Mouse (Mus musculus): ENCODE measurements around the gene Wfdc12.

The Wfdc12 gene

DNA sequence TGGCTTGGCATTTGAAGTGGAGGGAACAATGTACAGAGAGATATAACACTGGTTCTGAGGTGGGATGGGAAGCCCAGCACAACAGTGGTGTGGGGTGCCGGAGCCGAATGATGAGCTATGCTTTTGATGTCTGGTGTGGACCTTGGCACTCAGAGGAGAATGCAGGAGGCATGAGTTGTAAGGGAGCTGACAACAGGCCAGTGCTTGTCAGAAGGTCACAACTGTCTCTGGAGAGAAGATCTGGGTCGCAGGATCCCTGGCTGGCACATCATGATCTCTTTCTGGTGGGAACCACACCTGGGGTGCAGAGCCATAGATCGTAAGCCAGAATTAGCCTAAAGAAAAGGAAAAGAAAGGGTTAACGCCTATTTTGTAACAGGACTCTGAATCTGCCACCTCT lies 12.6 kb downstream of the Wfdc12 start:
- no peak for DNase-seq (ENCODE audit: low read depth, low spot score)

DNA sequence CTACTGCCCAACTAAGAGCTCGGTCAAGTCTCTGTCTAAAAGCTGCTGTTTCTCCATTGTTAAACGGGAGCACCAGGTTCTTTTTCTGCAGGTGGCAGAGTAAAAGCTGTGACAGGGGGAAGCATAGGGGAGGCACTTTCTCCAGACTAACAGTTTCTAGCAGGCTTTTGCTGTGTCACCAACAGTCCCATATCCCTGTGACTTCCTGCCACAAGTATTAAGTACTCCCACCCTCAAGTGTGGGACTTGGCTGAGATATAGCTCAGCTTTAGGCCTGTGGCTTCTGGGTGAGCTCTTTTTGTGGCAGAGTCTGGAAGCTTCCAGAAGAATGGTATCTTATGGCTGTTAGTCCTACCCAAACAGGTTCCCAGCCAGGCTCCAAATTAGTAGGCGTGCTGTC lies 14.6 kb downstream of the Wfdc12 start:
- DNase-seq (ENCODE audit: low read depth, low spot score) = no peak

DNA sequence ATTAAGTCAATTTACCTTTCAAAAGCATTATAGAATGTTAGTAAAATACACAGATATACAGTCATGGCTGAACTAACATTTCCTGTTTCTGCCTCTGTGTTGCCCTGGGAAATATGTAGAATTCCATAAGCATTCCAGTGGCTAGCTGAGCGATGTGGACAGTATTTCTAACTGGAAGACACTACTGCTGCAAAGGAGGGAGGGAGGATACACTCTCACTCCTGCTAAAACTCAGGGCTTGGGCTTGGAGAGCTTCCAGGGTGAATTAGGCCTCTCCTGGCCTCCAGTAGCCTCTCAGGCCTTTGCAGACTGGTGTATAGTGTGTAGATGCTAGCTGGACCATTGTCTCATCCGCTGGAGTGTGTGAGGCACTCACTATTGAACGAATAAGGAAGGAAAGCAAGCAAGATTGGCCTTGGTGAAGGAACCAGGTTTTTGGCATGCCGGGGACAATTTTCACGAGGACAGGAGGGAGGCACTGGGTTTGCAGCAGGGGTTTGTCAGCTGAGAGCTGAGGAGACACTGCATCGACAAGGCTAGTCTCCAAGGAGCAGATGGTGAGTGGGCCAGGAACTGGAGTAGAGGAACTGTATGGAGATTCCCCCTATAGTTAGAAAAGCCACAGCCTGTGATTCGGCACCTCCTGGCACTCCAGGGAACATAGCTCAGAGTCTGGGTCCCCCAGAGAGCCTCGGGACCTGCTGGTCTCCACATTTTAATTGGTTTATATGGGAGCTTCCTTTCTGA lies 15.6 kb downstream of the Wfdc12 start:
- no peak for DNase-seq (ENCODE audit: low read depth, low spot score)

DNA sequence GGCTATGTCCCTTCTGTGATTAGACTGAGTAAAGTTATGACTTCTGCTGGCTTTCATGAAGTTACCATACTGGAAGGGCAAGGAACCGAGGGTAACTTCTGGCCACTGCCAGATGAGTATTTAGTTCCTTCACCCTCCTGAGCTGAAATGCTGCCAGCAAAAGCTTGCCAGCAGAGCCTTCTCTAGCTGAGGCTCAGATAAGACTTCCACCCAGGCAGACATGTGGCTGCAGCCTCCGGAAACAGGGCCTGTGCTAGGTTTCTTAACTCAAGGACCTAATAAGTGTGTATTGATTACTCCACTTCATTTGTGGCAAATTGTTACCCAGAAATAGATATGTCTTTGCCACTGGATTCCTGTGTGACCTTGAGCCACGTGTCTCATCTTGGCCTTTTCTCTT lies 17.0 kb downstream of the Wfdc12 start:
- no peak for DNase-seq (ENCODE audit: low read depth, low spot score)

- DNase-seq (ENCODE audit: low read depth, low spot score) = no peak
Observed at GRCm38 (mm10) chr2:164170902-164171301, 19.5 kb downstream of the Wfdc12 start, which contains the start of gene Kcns1. Gene Kcns1 (minus strand): TSS chr2:164171113.

DNA sequence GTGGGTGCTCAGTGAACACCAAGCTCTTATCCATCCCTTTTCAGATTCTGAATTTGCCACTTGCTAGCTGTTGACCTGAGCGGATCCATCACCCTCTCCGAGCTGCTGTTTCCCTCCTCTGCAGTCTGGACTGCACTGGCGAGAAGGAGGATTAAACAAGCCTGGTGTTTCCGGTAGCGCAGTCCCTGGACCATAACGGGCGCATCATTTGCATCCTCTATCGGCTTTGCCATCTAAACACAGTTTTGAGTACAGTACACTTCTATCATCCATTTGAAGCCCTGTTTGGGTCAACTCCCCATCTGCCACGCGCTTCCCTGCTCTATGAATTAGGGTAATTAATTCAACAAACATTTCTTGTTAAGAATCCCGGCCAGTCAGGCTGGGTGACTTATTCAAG lies 20.1 kb downstream of the Wfdc12 start:
- no peak for DNase-seq (ENCODE audit: low read depth, low spot score)

DNA sequence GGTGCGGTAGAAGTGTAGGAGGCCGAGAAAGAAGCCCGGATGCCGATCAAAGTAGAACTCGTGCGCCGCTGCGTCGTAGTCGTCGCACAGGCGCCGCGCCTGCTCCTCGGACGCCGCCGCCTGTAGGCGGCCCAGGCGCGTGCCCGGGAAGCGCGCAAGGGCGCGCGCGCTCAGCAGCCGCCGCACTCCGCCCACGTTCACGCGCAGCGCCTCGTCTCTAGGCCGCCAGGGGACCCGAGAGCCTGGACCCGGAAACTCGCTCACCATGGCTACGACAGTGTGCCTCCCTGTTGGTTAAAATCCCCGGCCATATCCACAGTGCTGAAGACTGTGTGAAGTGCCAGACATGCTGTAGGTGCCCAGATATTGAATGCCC lies 21.8 kb downstream of the Wfdc12 start:
- DNase-seq (ENCODE audit: low read depth, low spot score) = peak; percentile 53

- peak; percentile 26 for DNase-seq (ENCODE audit: low read depth, low spot score)
Observed at GRCm38 (mm10) chr2:164167752-164168570, 22.4 kb downstream of the Wfdc12 start.

DNA sequence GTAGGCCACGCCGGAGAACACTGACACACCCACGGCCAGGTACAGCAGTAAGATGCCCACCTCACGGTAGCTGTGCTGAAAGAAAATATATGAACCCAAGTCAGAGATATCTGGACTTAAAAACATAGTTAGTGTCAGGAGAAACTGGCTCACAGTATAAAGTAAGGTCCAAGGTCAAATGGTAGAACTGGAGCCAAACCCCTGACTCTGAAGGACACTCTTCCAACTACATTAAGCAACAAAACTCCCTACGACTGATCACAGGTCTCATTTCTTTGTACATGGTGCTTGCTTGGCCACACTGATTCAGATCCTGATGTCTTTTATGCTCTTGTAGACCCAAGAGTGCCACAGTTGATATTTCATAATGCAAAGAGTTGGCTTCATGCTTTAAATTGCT lies 25.5 kb downstream of the Wfdc12 start:
- DNase-seq (ENCODE audit: low read depth, low spot score) = no peak

- no peak for DNase-seq (ENCODE audit: low read depth, low spot score)
Observed at GRCm38 (mm10) chr2:164161515-164162055, 28.8 kb downstream of the Wfdc12 start.

DNA sequence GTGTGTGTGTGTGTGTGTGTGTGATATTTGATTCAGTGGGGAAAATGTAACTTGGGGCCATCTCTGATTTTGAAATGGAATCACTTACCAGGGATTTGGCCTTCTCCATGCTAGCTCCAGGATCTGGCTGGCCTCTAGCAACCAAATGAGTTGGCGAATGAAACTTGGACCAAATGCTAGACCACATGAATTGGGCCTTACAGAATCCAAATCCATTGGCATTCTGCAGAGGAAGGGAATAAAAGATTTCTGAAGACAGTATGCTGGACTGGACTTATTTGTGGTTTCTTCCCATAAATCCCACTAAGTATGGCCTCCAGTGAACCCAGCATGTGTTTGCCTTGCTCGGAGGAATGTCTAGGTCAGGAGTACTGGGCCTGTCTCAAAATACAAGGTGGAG lies 31.6 kb downstream of the Wfdc12 start:
- DNase-seq (ENCODE audit: low read depth, low spot score) = no peak

DNA sequence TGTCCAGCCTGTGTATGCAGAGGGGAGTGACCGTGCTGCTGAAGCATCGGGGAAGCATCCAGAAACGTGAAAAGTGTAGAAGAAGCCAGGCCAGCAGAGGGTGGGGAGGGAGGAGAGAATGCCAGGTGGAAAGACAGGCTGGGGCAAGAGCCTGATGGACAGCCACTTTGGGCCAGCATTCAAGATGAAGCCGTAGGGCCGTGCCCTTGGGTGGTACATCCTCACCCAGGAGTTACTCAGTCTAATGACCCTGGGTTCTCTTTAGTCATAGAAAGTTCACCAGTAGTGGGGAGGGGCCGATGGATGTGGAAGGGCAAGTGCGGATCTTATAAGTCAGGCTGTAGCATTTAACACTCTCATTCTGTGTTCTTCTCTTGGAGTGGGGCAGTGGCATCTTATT lies 34.2 kb downstream of the Wfdc12 start:
- DNase-seq (ENCODE audit: low read depth, low spot score) = no peak

- DNase-seq (ENCODE audit: low read depth, low spot score) = no peak
Observed at GRCm38 (mm10) chr2:164154007-164154406, 36.4 kb downstream of the Wfdc12 start.

DNA sequence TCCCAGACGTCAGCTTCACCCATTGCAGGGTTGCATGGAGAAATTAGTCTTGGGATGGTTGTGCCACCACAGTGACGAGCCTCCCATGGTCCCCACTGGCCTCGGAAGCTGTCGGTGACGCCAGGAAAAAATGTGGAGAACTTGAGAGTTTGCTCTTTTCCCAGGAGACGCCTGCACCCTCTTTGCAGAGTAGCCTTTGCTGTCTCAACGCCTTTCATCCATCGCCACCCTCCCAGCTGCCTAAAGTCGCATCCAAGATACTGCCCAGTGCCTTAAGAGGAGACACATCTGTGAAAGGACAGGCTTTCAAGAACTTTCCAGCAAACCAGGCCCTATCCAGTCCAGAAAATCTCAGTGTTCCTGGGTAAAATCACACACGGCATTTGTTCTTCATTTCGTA lies 38.1 kb downstream of the Wfdc12 start:
- no peak for DNase-seq (ENCODE audit: low read depth, low spot score)

DNA sequence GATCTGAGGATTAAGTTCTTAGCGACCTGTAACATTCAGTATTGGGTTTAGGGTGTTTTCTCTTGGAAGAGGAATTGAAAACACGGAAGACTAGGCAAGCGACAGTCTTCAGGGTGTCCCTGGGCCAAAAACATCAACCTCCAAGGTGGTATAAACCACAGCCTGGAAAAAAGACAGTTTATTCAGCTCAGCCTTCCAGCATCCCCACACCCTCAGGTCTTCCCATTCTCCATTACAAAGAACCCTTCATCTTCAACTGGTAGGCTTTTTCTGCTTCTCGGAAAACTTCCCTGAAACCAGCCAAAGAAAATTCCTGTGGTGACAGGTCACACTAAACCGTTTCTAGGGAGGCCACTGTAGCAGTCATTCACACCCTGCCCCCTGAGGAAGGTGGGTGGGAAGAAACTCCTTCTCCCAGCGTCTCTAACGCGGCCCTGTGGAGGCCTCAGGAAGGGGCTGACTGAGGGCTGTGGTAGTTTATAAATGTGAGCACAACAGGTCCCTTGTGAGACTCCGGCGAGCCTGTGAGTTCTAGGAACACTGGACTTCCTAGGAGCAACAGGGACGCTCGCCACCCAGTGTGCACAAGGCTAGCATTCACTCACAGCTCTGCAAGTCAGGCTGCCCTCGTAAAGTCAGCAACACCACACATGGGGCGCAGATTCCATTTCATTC lies 40.2 kb downstream of the Wfdc12 start:
- peak; percentile 15 for DNase-seq (ENCODE audit: low read depth, low spot score)

GRCm38 (mm10) chr2:164146556-164146955 lies 43.9 kb downstream of the Wfdc12 start:
- DNase-seq (ENCODE audit: low read depth, low spot score) = no peak

DNA sequence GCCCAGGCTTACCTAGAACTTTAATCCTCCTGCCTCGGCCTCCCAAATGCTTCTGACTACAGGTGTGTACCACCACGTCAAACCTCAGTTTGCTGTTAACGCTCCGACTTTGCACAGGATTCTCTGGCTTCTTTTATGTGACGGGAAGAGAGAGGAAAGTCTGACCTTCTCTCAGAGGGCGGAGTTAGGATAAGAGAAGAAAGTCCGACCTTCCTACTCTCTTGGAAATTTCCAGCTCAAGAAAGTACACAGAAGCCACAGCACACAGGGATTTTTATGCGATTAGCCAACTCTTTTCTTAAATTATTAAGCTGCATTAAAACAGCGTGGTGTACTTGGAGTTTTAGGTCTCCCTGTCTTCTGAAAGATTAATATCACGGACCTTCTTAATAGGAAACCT lies 45.9 kb downstream of the Wfdc12 start:
- DNase-seq (ENCODE audit: low read depth, low spot score) = no peak

DNA sequence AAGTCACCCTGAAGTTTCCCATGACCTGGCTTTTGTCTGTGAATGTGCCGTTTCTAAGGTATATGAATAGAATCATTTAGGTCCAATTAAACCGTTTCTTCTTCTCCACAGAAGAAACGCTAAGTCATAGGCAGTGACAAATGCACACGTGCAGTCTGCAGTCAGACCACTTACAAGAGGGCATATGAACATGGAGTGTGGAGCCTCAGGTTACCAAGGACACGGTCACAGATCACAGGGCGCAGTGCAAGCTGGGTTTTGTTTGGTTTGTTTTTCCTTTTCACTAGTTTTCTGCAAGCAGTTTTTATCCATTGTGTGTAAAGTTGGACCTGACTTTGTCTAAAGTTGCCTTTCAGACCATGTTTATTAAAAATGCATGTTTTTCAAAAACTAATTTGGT lies 46.4 kb downstream of the Wfdc12 start:
- DNase-seq (ENCODE audit: low read depth, low spot score) = no peak

- DNase-seq (ENCODE audit: low read depth, low spot score) = no peak
Observed at GRCm38 (mm10) chr2:164142021-164142420, 48.4 kb downstream of the Wfdc12 start.
